Mouse (Mus musculus) heart, postnatal 0 days (tissue): Measurements from ENCODE around the gene B4galnt4. TPM values are rescaled to one million over a fixed set of nuclear protein-coding genes. Genes with fewer than 3 reads are reported as not detected.
A peak's percentile ranks its signal among the peaks of the same experiment; 100 is the strongest.
"Not testable (repeated sequence)": the region's sequence is repeated elsewhere in the genome, so short reads cannot be mapped to it uniquely, and the experiment has no call there.

Source experiments
- ATAC-seq: fragments of 200-750 bp; cut with Nextera tagmentation; 2 replicates; pipeline ENCODE4 v1.8.0; 2017; ENCODE audit warnings: low read depth, moderate number of reproducible peaks, moderate library complexity; ENCODE audit not compliant: insufficient read depth
- DNase-seq: peaks from one replicate; pipeline ENCODE4 v3.0.0-alpha.2; 2016; ENCODE audit warnings: low spot score
- H3K27ac ChIP-seq: fragments of 300-500 bp; sonication (generic); 2 replicates; pipeline ENCODE4 v1.5.1; 2014; ENCODE audit warnings: low read depth, mild to moderate bottlenecking
- H3K27me3 ChIP-seq: fragments of 300-500 bp; sonication (generic); 2 replicates; pipeline ENCODE4 v1.6.1; 2014; ENCODE audit warnings: low read length, mixed read lengths; ENCODE audit not compliant: control insufficient read depth, insufficient read depth
- H3K36me3 ChIP-seq: fragments of 300-500 bp; sonication (generic); replicated peaks from 2 replicates; pipeline ENCODE4 v1.6.1; 2014; ENCODE audit warnings: low read length, mixed read lengths; ENCODE audit not compliant: control insufficient read depth, insufficient read depth
- H3K4me1 ChIP-seq: fragments of 300-500 bp; sonication (generic); 2 replicates; pipeline ENCODE4 v1.6.1; 2014; ENCODE audit warnings: antibody characterized with exemption; ENCODE audit not compliant: control insufficient read depth, insufficient read depth
- H3K4me2 ChIP-seq: fragments of 300-500 bp; sonication (generic); 2 replicates; pipeline ENCODE4 v1.6.1; 2014; ENCODE audit warnings: low read depth, mild to moderate bottlenecking, low read length, moderate library complexity
- H3K4me3 ChIP-seq: fragments of 300-500 bp; sonication (generic); 2 replicates; pipeline ENCODE4 v1.5.1; 2014; ENCODE audit warnings: low read depth, low read length
- H3K9ac ChIP-seq: fragments of 300-500 bp; sonication (generic); replicated peaks from 2 replicates; pipeline ENCODE4 v1.6.1; 2014; ENCODE audit warnings: low read depth, low read length, mixed read lengths
- H3K9me3 ChIP-seq: fragments of 300-500 bp; sonication (generic); replicated peaks from 2 replicates; pipeline ENCODE4 v1.6.1; 2016; ENCODE audit warnings: low read length; ENCODE audit not compliant: control insufficient read depth
- CTCF ChIP-seq: IDR thresholded peaks from 2 replicates; pipeline ENCODE4 v1.5.1; 2016; ENCODE audit warnings: antibody characterized with exemption, control low read depth, low read depth
- EP300 ChIP-seq: IDR thresholded peaks from 2 replicates; pipeline ENCODE4 v1.6.1; 2016; ENCODE audit warnings: antibody characterized with exemption, low read depth
- WGBS: fragments of 180-500 bp; shearing (Covaris S2); extraction: QIAGEN DNeasy Blood & Tissue Kit; methylation state at CpG from one replicate; pipeline ENCODE4 v1.1.7; 2014; 5-methylcytosine and 5-hydroxymethylcytosine counted together
- polyA plus RNA-seq: library from polyadenylated mRNA; unstranded; fragments of >200 nt; fragmentation: Nextera tagmentation; extraction: Ambion mirVana; gene quantifications from 2 replicates; pipeline ENCODE4 v1.2.1, GENCODE M21; 2015
- total RNA-seq: library from RNA; depleted of rRNA; stranded (reverse); fragments of >200 nt; gene quantifications from 2 replicates; pipeline ENCODE4 v1.2.3, GENCODE M21; 2014; ENCODE audit warnings: low replicate concordance; rRNA removed

The B4galnt4 gene
- total RNA-seq (0.43 TPM in 1 of 2 replicates, not detected in the other), polyA plus RNA-seq (0.10 TPM in 1 of 2 replicates, not detected in the other)

DNA sequence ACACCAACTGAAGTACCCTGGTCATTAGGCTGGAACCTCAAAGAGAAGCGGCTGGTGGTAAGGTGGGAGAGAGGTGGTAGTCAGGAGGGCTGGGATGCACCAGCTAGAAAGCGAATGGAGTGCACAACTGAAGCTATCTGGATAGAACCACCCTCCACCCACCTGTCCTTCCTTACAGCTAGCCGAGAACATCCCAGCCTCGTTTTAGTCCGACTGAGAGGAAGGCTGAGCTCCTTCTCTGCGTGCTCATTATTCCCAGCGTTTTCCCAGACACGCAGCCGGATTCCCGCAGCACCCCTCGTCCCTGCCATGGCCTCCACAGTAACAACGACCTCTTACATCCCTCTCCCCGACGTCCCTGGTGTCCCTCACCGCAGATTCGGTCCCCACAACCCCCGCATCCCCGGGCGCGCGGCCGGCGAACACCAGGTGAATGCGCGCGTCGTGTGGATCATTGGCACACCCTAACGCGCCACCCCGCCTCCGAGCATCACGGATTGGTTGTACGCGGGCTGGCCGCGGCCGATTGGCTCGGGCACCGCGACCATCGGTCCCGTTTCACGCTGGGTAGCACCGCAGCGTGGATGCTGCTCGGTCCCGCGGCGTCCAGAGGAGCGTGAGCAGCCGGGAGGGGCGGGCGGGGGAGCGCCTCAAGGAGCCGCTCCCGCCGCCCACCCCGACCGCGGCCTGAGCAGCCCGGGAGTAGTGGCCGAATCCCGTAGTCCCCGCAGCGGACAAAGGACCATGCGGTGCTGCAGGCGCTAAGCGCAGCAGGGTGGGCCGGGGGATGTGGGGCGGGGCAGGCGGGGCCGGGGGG, at the start of gene B4galnt4:
Gene B4galnt4, plus strand, starts transcription at position 679 of the 817 bp plus-strand sequence.
- no peaks in the 10 kb centered on the region for H3K36me3 ChIP-seq
- DNase-seq (no peak), ATAC-seq (peak; percentile 68)
- peak within 1 kb of the TSS; percentile 48 for H3K4me3 ChIP-seq
- 0 out of 2 replicates have a peak, but pooled peaks cover 3% of the 10 kb centered on the region for H3K9me3 ChIP-seq
- no peak within 1 kb of the TSS for H3K27ac ChIP-seq
- TF ChIP-seq EP300 (no peak), CTCF (no peak)
- H3K4me2 ChIP-seq, result peak within 1 kb of the TSS; percentile 67
- H3K27me3 ChIP-seq, result peaks cover 54% of the 10 kb centered on the region
- H3K4me1 ChIP-seq, result 0 out of 2 replicates have a peak, but pooled peaks cover 3% of the 10 kb centered on the region
- H3K9ac ChIP-seq, result peak within 1 kb of the TSS; percentile 24; the same call in 1 of the 2 replicates
- under 1% methylated on average over 70 of the region's 72 CpGs for WGBS

DNA sequence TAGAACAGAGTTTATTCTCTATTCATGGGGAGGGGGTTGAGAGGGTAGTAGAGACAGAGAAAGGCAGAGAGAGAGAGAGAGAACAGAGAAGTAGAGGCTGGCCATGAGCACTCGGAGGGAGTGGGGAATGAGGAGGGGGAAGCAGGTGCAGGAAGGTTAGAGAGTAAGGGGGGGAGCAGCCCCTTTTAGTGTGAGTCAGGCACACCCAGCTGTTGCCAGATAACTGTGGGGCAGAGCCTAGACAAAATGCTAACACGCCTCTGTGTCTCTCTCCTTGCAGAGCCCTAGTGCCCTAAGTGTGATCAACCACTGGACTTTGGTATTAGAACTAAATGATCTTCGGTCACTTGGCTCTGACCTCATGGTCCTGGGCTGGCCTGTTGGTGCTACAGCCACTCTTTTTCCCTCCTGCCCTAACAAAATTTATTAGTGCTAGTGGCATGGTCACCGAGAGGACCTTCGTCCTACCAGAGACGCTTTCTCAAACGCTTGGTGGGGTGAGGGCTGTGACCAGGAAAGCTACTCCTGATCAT, 49.6 kb upstream of the B4galnt4 start:
- no peaks in the 10 kb centered on the region for H3K36me3 ChIP-seq
- TF ChIP-seq EP300 (no peak), CTCF (no peak)
- H3K4me1 ChIP-seq, result peaks cover 14% of the 10 kb centered on the region; the same call in 1 of the 2 replicates
- H3K27me3 ChIP-seq, result no peaks in the 10 kb centered on the region
- WGBS, result 87% methylated on average over 7 of the region's 7 CpGs
- ATAC-seq, result no peak
- H3K4me2 ChIP-seq, result no peak overlapping the region
- no peak for DNase-seq
- no peaks in the 10 kb centered on the region for H3K9me3 ChIP-seq
- no peak overlapping the region for H3K9ac ChIP-seq
- peak overlapping the region; percentile 79 for H3K27ac ChIP-seq
- H3K4me3 ChIP-seq, result no peak overlapping the region

DNA sequence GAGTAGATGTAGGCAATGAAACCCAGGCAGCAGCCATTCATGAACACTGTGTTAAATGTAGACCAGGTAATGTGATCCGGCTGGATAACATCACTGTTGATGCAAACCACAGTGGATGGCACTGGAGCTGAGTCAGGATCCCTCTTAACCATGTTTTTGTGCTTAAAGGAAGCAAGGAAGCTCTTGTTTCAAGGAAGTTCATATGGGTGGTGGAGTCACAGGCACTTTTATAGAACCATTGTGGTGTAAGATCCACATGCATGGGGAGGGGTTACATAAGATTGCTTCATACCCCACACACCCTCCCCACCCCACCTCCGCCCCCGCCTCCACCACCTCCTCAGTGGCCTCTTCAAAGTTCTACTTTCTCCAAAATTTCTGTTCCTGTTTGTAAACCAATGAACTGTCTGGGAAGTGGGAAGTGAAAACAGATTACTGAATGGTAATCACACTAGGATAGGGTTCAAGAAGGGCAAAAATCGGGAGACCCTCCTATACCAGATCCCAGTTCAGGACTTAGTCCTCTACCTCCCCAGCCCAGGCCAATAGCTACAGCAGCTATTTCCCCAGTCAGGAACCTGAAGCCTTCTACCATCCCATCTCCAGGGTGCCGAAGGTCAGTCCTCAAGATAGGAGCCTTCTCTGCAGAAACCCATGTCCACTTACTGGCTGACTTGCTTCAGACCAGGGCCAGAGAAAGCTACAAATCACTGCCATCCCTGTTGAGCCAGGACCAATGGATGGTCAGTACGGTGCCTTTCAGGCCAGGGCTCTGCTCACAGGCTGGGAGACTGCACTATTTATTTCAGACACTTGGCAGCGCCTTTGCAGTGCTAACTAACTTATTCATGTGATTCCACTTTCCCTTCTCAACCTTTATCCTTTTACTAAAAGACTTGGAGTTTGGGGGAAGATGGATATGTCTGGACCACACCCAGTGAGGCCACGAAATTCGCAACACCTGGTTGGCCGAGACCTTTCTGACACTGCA, 43.9 kb upstream of the B4galnt4 start:
- TF ChIP-seq CTCF, result no peak
- no peak for TF ChIP-seq EP300
- ATAC-seq, result no peak
- no peak overlapping the region for H3K4me3 ChIP-seq
- no peaks in the 10 kb centered on the region for H3K27me3 ChIP-seq
- H3K27ac ChIP-seq, result no peak overlapping the region
- H3K4me2 ChIP-seq, result no peak overlapping the region
- DNase-seq, result no peak
- 77% methylated on average over 10 of the region's 10 CpGs for WGBS
- H3K9me3 ChIP-seq, result no peaks in the 10 kb centered on the region
- H3K36me3 ChIP-seq, result no peaks in the 10 kb centered on the region
- no peak overlapping the region for H3K9ac ChIP-seq
- H3K4me1 ChIP-seq, result no peaks in the 10 kb centered on the region

DNA sequence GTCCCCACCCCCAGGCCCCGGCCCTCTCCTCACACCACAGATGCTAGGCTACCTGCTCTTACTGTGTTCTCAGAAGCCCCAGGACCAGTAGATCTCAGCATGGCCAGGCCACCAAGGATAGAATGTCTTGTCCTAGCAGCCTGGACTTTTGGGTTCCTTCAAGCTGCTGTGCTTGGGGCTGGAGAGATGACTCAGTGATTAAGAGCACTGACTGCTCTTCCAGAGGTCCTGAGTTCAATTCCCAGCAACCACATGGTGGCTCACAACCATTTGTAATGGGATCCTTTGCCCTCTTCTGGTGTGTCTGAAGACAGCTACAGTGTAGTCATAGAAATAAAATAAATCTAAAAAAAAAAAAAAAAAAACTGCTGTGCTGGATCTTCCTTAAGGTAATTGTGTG, 43.1 kb upstream of the B4galnt4 start, which contains the start of gene Ifitm6:
Gene Ifitm6, minus strand, starts transcription at position 101 of the 400 bp plus-strand sequence.
- H3K4me3 ChIP-seq, H3K36me3 ChIP-seq, DNase-seq, ATAC-seq, H3K9ac ChIP-seq, H3K9me3 ChIP-seq, H3K4me1 ChIP-seq, H3K27ac ChIP-seq, H3K27me3 ChIP-seq, H3K4me2 ChIP-seq: not testable (repeated sequence)
- 81% methylated on average over 1 of the region's 1 CpGs for WGBS

DNA sequence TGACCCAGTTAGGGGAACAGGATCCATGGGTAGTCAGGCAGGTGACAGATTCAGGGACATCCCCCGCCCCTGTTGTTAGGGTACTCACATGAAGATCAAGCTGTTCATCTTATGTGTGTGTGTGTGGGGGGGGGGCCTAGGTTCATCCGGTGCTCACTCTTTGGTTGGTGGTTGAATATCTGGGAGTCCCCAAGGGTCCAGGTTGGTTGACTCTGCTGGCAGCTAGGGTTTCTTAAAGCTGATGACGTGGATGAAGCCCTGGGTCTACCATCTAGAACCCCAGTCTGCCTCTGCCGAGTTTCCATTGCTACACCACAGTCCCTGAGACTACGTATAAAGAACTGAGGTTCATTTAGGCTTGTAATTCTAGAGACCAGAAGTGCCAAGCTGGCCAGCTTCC, 41.9 kb upstream of the B4galnt4 start:
- DNase-seq, result no peak
- TF ChIP-seq EP300 (no peak), CTCF (no peak)
- Histone ChIP-seq H3K27ac (no peak overlapping the region), H3K36me3 (no peaks in the 10 kb centered on the region), H3K27me3 (no peaks in the 10 kb centered on the region), H3K4me1 (no peaks in the 10 kb centered on the region), H3K9ac (no peak overlapping the region), H3K4me3 (no peak overlapping the region), H3K9me3 (no peaks in the 10 kb centered on the region), H3K4me2 (no peak overlapping the region)
- WGBS, result 86% methylated on average over 5 of the region's 5 CpGs
- ATAC-seq, result no peak
